Mouse (Mus musculus): ENCODE results near the gene Gabrb1. TPM values are rescaled to one million over a fixed set of nuclear protein-coding genes. Genes with fewer than 3 reads are reported as not detected.

Gene Gabrb1
- 10 to 100 TPM; 83.9 to 93.3 TPM for total RNA-seq (2021)

- DNase-seq (ENCODE audit: low spot score in 2 of 2): peak; percentile 63 to 85
- intact Hi-C loops (cut with DNase I): loop anchor here (2.0 to 5.0 kb wide), 3 partner anchors 45 to 155 kb away; no protein-coding TSS in a partner anchor
These were observed at the start of gene Gabrb1 for GRCm38 (mm10) chr5:71657482-71658114. Gene Gabrb1, plus strand, starts transcription at chr5:71658113.

GRCm38 (mm10) chr5:71608735-71609134 is 49.2 kb upstream of the Gabrb1 start:
- intact Hi-C loops (cut with DNase I): no loop called here
- no peak for DNase-seq (ENCODE audit: low spot score in 2 of 2)

- intact Hi-C loops (cut with DNase I): no loop called here
- DNase-seq (ENCODE audit: low spot score in 2 of 2): no peak
These were observed 43.6 kb upstream of the Gabrb1 start for GRCm38 (mm10) chr5:71614311-71614710.

GRCm38 (mm10) chr5:71616734-71617133 is 41.2 kb upstream of the Gabrb1 start:
- no peak for DNase-seq (ENCODE audit: low spot score in 2 of 2)
- intact Hi-C loops (cut with DNase I): no loop called here

GRCm38 (mm10) chr5:71627820-71628219 is 30.1 kb upstream of the Gabrb1 start:
- intact Hi-C loops (cut with DNase I): no loop called here
- DNase-seq (ENCODE audit: low spot score in 2 of 2): no peak

- DNase-seq (ENCODE audit: low spot score in 2 of 2): no peak
- intact Hi-C loops (cut with DNase I): no loop called here
These were observed 18.1 kb upstream of the Gabrb1 start for GRCm38 (mm10) chr5:71639804-71640203.

GRCm38 (mm10) chr5:71648108-71648507 is 9.8 kb upstream of the Gabrb1 start:
- intact Hi-C loops (cut with DNase I): no loop called here

GRCm38 (mm10) chr5:71654056-71654455 is 3.9 kb upstream of the Gabrb1 start:
- peak; percentile 25 to 28 for DNase-seq (ENCODE audit: low spot score in 2 of 2)
- intact Hi-C loops (cut with DNase I): no loop called here

More at GRCm38 (mm10) chr5:71648108-71648507, 9.8 kb upstream of the Gabrb1 start:
- DNase-seq (ENCODE audit: low spot score in 2 of 2): no peak

- intact Hi-C loops (cut with DNase I): loop anchor here (2.0 to 5.0 kb wide), 3 partner anchors 46 to 154 kb away; no protein-coding TSS in a partner anchor
- DNase-seq (ENCODE audit: low spot score in 2 of 2): peak; percentile 46 to 54
These were observed 1.1 kb upstream of the Gabrb1 start for GRCm38 (mm10) chr5:71656771-71657170.

- DNase-seq (ENCODE audit: low spot score in 2 of 2): peak in 1 of 2 experiments; percentile 46
- intact Hi-C loops (cut with DNase I): loop anchor here (5.0 kb wide), 2 partner anchors 44 to 156 kb away; no protein-coding TSS in a partner anchor
These were observed 193 bp downstream of the Gabrb1 start, which contains the start of gene Gabra4 for GRCm38 (mm10) chr5:71658115-71658497. Gene Gabra4, minus strand, starts transcription at chr5:71658308.

- DNase-seq (ENCODE audit: low spot score in 2 of 2): no peak
- intact Hi-C loops (cut with DNase I): no loop called here
These were observed 7.7 kb downstream of the Gabrb1 start for GRCm38 (mm10) chr5:71665593-71665992.

- DNase-seq (ENCODE audit: low spot score in 2 of 2): peak; percentile 79 to 80
- intact Hi-C loops (cut with DNase I): loop anchor here (5.0 to 10.0 kb wide), 3 partner anchors 43 to 392 kb away; partner anchors contain the start of genes Gabra4 and Gabrb1
These were observed 42.0 kb downstream of the Gabrb1 start for GRCm38 (mm10) chr5:71699696-71700467.

GRCm38 (mm10) chr5:71700468-71701272 is 42.8 kb downstream of the Gabrb1 start:
- DNase-seq (ENCODE audit: low spot score in 2 of 2): peak; percentile 71 to 77
- intact Hi-C loops (cut with DNase I): loop anchor here (5.0 kb wide), 2 partner anchors 43 to 392 kb away; partner anchors contain the start of genes Gabra4 and Gabrb1

- no peak for DNase-seq (ENCODE audit: low spot score in 2 of 2)
- intact Hi-C loops (cut with DNase I): loop anchor here (5.0 kb wide), 2 partner anchors 44 to 391 kb away; partner anchors contain the start of genes Gabra4 and Gabrb1
These were observed 43.3 kb downstream of the Gabrb1 start for GRCm38 (mm10) chr5:71701273-71701614.

- no peak for DNase-seq (ENCODE audit: low spot score in 2 of 2)
- intact Hi-C loops (cut with DNase I): no loop called here
These were observed 75.2 kb downstream of the Gabrb1 start for GRCm38 (mm10) chr5:71732931-71733792.

- no peak for DNase-seq (ENCODE audit: low spot score in 2 of 2)
- intact Hi-C loops (cut with DNase I): no loop called here
These were observed 89.5 kb downstream of the Gabrb1 start for GRCm38 (mm10) chr5:71747411-71747810.

- no peak for DNase-seq (ENCODE audit: low spot score in 2 of 2)
- intact Hi-C loops (cut with DNase I): no loop called here
These were observed 96.1 kb downstream of the Gabrb1 start for GRCm38 (mm10) chr5:71753966-71754365.

- intact Hi-C loops (cut with DNase I): no loop called here
- no peak for DNase-seq (ENCODE audit: low spot score in 2 of 2)
These were observed 103.2 kb downstream of the Gabrb1 start for GRCm38 (mm10) chr5:71761105-71761504.

Measured in left cerebral cortex, postnatal 36 days (tissue).